In genomic region chr7:66532596-66532995, GRCm38 (mm10) we compare ENCODE assay signal across 25 mouse cellular contexts.
DNase-seq lines count a peak whose midpoint lies in the region; ATAC-seq lines count a peak whose summit lies in the region.
"Had no signal": no experiment of that assay in that cellular context is flagged by ENCODE, and none has a peak within 500 bp of the region (broad histone marks: within the 10 kb centered on the region; RNA-seq: fewer than 3 reads in every experiment).

No protein-coding gene starts in this region.

- no peak overlapping the region for H3K27ac ChIP-seq in midbrain, embryonic 10.5 days (replicated peaks)
- H3K27ac ChIP-seq in midbrain, embryonic 16.5 days (ENCODE audit: low read length) = no peak overlapping the region
- no peak overlapping the region for H3K27ac ChIP-seq in embryonic facial prominence, embryonic 10.5 days (replicated peaks)
- H3K27ac ChIP-seq in embryonic facial prominence, embryonic 14.5 days (replicated peaks; ENCODE audit: low read depth, low read length) = no peak overlapping the region
- H3K27ac ChIP-seq: embryonic facial prominence, embryonic 15.5 days; gastrocnemius, adult 2 months; hindbrain, embryonic 14.5 days; hindbrain, postnatal 0 days had no signal

- no peak overlapping the region for H3K4me2 ChIP-seq in midbrain, embryonic 16.5 days (ENCODE audit: low read length)
- H3K4me2 ChIP-seq in embryonic facial prominence, embryonic 14.5 days (ENCODE audit: low read depth, low read length) = no peak overlapping the region
- H3K4me2 ChIP-seq: embryonic facial prominence, embryonic 15.5 days; heart, embryonic 11.5 days; hindbrain, embryonic 14.5 days had no signal

- H3K36me3 ChIP-seq in midbrain, embryonic 10.5 days = no peaks in the 10 kb centered on the region
- no peaks in the 10 kb centered on the region for H3K36me3 ChIP-seq in midbrain, embryonic 16.5 days (ENCODE audit: control insufficient read depth, insufficient read depth, low read length)
- H3K36me3 ChIP-seq in embryonic facial prominence, embryonic 10.5 days (replicated peaks) = no peaks in the 10 kb centered on the region
- no peaks in the 10 kb centered on the region for H3K36me3 ChIP-seq in embryonic facial prominence, embryonic 14.5 days (ENCODE audit: control insufficient read depth, insufficient read depth, low read length)
- H3K36me3 ChIP-seq: embryonic facial prominence, embryonic 15.5 days had no signal

- H3K9me3 ChIP-seq in midbrain, embryonic 10.5 days (replicated peaks) = no peaks in the 10 kb centered on the region
- no peaks in the 10 kb centered on the region for H3K9me3 ChIP-seq in midbrain, embryonic 16.5 days (replicated peaks; ENCODE audit: control insufficient read depth, low read length, poor library complexity, severe bottlenecking)
- no peaks in the 10 kb centered on the region for H3K9me3 ChIP-seq in embryonic facial prominence, embryonic 10.5 days
- no peaks in the 10 kb centered on the region for H3K9me3 ChIP-seq in embryonic facial prominence, embryonic 14.5 days (ENCODE audit: control insufficient read depth, low read length)
- H3K9me3 ChIP-seq: embryonic facial prominence, embryonic 15.5 days had no signal

- H3K9ac ChIP-seq in midbrain, embryonic 16.5 days (ENCODE audit: low read depth, low read length) = no peak overlapping the region
- no peak overlapping the region for H3K9ac ChIP-seq in embryonic facial prominence, embryonic 14.5 days (ENCODE audit: low read depth, low read length)
- H3K9ac ChIP-seq: embryonic facial prominence, embryonic 15.5 days; forebrain, postnatal 0 days; hindbrain, embryonic 14.5 days had no signal

- no peaks in the 10 kb centered on the region for H3K4me1 ChIP-seq in midbrain, embryonic 10.5 days
- H3K4me1 ChIP-seq in midbrain, embryonic 16.5 days (ENCODE audit: control insufficient read depth, insufficient read depth, low read length) = no peaks in the 10 kb centered on the region
- peaks cover 8% of the 10 kb centered on the region; the same call in 1 of the 2 replicates for H3K4me1 ChIP-seq in embryonic facial prominence, embryonic 10.5 days
- no peaks in the 10 kb centered on the region for H3K4me1 ChIP-seq in embryonic facial prominence, embryonic 14.5 days (ENCODE audit: control insufficient read depth, insufficient read depth, low read length)

- no peak overlapping the region for H3K4me3 ChIP-seq in midbrain, embryonic 10.5 days
- no peak overlapping the region for H3K4me3 ChIP-seq in midbrain, embryonic 16.5 days (ENCODE audit: low read depth, low read length)
- no peak overlapping the region for H3K4me3 ChIP-seq in embryonic facial prominence, embryonic 10.5 days
- H3K4me3 ChIP-seq in embryonic facial prominence, embryonic 14.5 days (ENCODE audit: low read depth, low read length) = no peak overlapping the region
- H3K4me3 ChIP-seq: embryonic facial prominence, embryonic 15.5 days; gastrocnemius, adult 2 months had no signal

- 87% methylated on average over 6 of the region's 6 CpGs for WGBS in midbrain, embryonic 10.5 days
- 83% methylated on average over 6 of the region's 6 CpGs for WGBS in midbrain, embryonic 16.5 days
- WGBS in embryonic facial prominence, embryonic 10.5 days = 89% methylated on average over 6 of the region's 6 CpGs
- WGBS in embryonic facial prominence, embryonic 14.5 days = 80% methylated on average over 6 of the region's 6 CpGs

- peak; percentile 82 for DNase-seq in heart, adult 11 months
- no peak for DNase-seq in heart, adult 8-10 months (ENCODE audit: low spot score)
- peak; percentile 6 for DNase-seq in midbrain, embryonic 10.5 days (ENCODE audit: low spot score)
- peak; percentile 6 for DNase-seq in embryonic facial prominence, embryonic 10.5 days (ENCODE audit: low spot score)
- peak; percentile 8 for DNase-seq in embryonic facial prominence, embryonic 14.5 days (ENCODE audit: low spot score)
- DNase-seq: adrenal gland, adult 2 months; adrenal gland, postnatal 14 days; cerebellum, adult 11 months; cerebellum, adult 2 months; cerebellum, postnatal 36 days; embryo, embryonic 11 days; forebrain, postnatal 0 days; gastrocnemius, postnatal 14 days; heart, adult 18-20 months; heart, postnatal 4 days had no signal

- no peaks in the 10 kb centered on the region for H3K27me3 ChIP-seq in midbrain, embryonic 10.5 days (ENCODE audit: low read depth, poor library complexity, severe bottlenecking)
- no peaks in the 10 kb centered on the region for H3K27me3 ChIP-seq in midbrain, embryonic 16.5 days (ENCODE audit: control insufficient read depth, insufficient read depth, low read depth, low read length)
- no peaks in the 10 kb centered on the region for H3K27me3 ChIP-seq in embryonic facial prominence, embryonic 10.5 days (replicated peaks; ENCODE audit: low read depth, poor library complexity, severe bottlenecking)
- no peaks in the 10 kb centered on the region for H3K27me3 ChIP-seq in embryonic facial prominence, embryonic 14.5 days (replicated peaks; ENCODE audit: control insufficient read depth, insufficient read depth, low read length)
- H3K27me3 ChIP-seq: embryonic facial prominence, embryonic 15.5 days had no signal

- no peak for ATAC-seq in midbrain, embryonic 16.5 days
- ATAC-seq in embryonic facial prominence, embryonic 14.5 days (ENCODE audit: low read depth) = no peak
- ATAC-seq: CD4-positive, CD25-positive, alpha-beta regulatory T cell, adult 4 months; forebrain, embryonic 14.5 days; forebrain, postnatal 0 days; inflammation-experienced regulatory T-cells, adult 6 months; intestine, embryonic 16.5 days had no signal
